Mouse (Mus musculus): Measurements from ENCODE around the gene Cdk6. TPM values are rescaled to one million over a fixed set of nuclear protein-coding genes. Genes with fewer than 3 reads are reported as not detected.
A peak's percentile ranks its signal among the peaks of the same experiment; 100 is the strongest.

Gene Cdk6
- polyA plus RNA-seq, 1 experiment from 2014 or later = 16.6 TPM

- H3K4me2 ChIP-seq (replicated peaks; ENCODE audit: low read depth, low read length) = no peak overlapping the region
- H3K4me3 ChIP-seq (ENCODE audit: low read length) = no peak overlapping the region
- WGBS = 22% methylated on average over 9 of the region's 9 CpGs
Measured at GRCm38 (mm10) chr5:3491084-3491483, 149.8 kb downstream of the Cdk6 start.

DNA sequence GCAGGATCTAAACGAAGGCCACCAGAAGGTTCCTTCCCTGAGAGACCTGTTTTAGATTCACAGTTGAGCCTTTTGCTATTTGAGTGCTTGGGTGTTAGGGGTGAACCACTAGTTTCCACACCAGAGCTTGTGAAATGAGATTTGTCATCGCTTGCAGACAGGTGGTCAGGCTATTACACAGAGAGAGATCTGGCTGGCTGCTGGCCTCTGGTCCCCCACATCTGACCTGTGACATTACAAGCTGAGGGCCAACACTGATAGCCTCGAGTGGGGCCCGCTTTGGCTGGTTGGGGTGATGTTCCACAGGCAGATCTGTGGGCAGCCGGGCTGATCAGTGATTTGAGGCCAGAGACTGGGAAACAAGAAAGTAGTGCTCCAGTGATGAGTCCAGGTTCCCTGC is 150.6 kb downstream of the Cdk6 start:
- 55% methylated on average over 5 of the region's 5 CpGs for WGBS
- Histone ChIP-seq H3K9ac (replicated peaks; ENCODE audit: low read length) (no peak overlapping the region), H3K27ac (ENCODE audit: low read length) (no peak overlapping the region), H3K4me3 (ENCODE audit: low read length) (no peak overlapping the region), H3K4me2 (replicated peaks; ENCODE audit: low read depth, low read length) (no peak overlapping the region), H3K4me1 (ENCODE audit: insufficient read depth, low read length) (0 out of 2 replicates have a peak, but pooled peaks cover 4% of the 10 kb centered on the region), H3K27me3 (ENCODE audit: insufficient read depth, low read length) (no peaks in the 10 kb centered on the region), H3K9me3 (ENCODE audit: low read length) (no peaks in the 10 kb centered on the region), H3K36me3 (ENCODE audit: insufficient read depth, low read length) (no peaks in the 10 kb centered on the region)
- ATAC-seq (ENCODE audit: low FRiP score, low TSS enrichment) = no peak

More at GRCm38 (mm10) chr5:3491084-3491483, 149.8 kb downstream of the Cdk6 start:
- 0 out of 2 replicates have a peak, but pooled peaks cover 4% of the 10 kb centered on the region for H3K4me1 ChIP-seq (ENCODE audit: insufficient read depth, low read length)
- 0 out of 2 replicates have a peak overlapping the region, but pooled peaks have one; percentile 1 for H3K27ac ChIP-seq (ENCODE audit: low read length)
- H3K27me3 ChIP-seq (ENCODE audit: insufficient read depth, low read length) = no peaks in the 10 kb centered on the region
- no peak overlapping the region for H3K9ac ChIP-seq (replicated peaks; ENCODE audit: low read length)
- H3K9me3 ChIP-seq (ENCODE audit: low read length) = no peaks in the 10 kb centered on the region
- no peaks in the 10 kb centered on the region for H3K36me3 ChIP-seq (ENCODE audit: insufficient read depth, low read length)
- peak; percentile 72 for ATAC-seq (ENCODE audit: low FRiP score, low TSS enrichment)

DNA sequence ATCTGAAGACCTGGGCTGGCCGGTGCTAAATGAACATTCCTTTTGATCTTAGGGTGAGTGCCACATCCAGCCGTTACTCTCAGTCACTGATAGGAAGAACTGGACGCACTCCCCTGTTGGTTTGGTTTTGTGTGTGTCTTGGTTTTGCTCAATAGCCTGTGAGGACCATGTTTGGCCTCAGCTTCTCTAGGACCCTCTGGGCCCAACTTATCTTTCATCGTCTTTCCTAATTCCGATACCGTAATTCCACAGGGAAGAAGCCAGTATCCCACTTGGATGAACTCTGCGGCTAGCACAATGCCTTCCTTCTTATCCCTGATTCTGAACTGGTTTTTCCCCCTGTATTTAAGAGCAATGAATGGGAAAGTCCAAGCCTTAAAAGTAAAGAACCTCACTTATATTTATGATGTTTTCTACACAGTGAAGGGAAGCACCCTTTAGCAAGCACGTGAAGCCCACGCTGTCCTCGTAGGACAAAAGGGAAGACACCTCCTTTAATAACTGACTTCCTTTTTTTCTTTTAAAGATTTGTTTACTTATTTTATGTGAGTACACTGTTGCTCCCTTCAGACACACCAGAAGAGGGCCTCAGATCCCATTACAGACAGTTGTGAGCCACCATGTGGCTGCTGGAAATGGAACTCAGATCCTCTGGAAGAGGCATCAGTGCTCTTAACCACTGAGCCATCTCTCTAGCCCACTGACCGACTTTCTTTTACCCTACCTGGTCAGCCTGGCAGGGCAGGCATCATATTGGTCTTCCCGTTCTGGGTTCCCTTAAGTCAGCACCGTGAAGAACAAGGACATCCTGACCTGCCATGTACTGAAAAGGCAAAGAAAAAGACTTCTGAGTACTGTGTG is 151.7 kb downstream of the Cdk6 start:
- Histone ChIP-seq H3K9me3 (ENCODE audit: low read length) (no peaks in the 10 kb centered on the region), H3K27me3 (ENCODE audit: insufficient read depth, low read length) (no peaks in the 10 kb centered on the region), H3K27ac (ENCODE audit: low read length) (no peak overlapping the region), H3K4me3 (ENCODE audit: low read length) (no peak overlapping the region), H3K9ac (replicated peaks; ENCODE audit: low read length) (no peak overlapping the region), H3K36me3 (ENCODE audit: insufficient read depth, low read length) (no peaks in the 10 kb centered on the region), H3K4me1 (ENCODE audit: insufficient read depth, low read length) (0 out of 2 replicates have a peak, but pooled peaks cover 4% of the 10 kb centered on the region), H3K4me2 (replicated peaks; ENCODE audit: low read depth, low read length) (no peak overlapping the region)
- 78% methylated on average over 13 of the region's 13 CpGs for WGBS
- no peak for ATAC-seq (ENCODE audit: low FRiP score, low TSS enrichment)

GRCm38 (mm10) chr5:3493968-3494367 is 152.7 kb downstream of the Cdk6 start:
- no peak for ATAC-seq (ENCODE audit: low FRiP score, low TSS enrichment)
- Histone ChIP-seq H3K4me1 (ENCODE audit: insufficient read depth, low read length) (no peaks in the 10 kb centered on the region), H3K4me3 (ENCODE audit: low read length) (no peak overlapping the region), H3K27me3 (ENCODE audit: insufficient read depth, low read length) (no peaks in the 10 kb centered on the region), H3K36me3 (ENCODE audit: insufficient read depth, low read length) (no peaks in the 10 kb centered on the region), H3K9me3 (ENCODE audit: low read length) (no peaks in the 10 kb centered on the region), H3K4me2 (replicated peaks; ENCODE audit: low read depth, low read length) (no peak overlapping the region), H3K27ac (ENCODE audit: low read length) (no peak overlapping the region), H3K9ac (replicated peaks; ENCODE audit: low read length) (no peak overlapping the region)
- WGBS = 81% methylated on average over 9 of the region's 9 CpGs

- H3K9ac ChIP-seq (replicated peaks; ENCODE audit: low read length) = no peak overlapping the region
- no peak for ATAC-seq (ENCODE audit: low FRiP score, low TSS enrichment)
- H3K4me3 ChIP-seq (ENCODE audit: low read length) = no peak overlapping the region
- WGBS = 61% methylated on average over 8 of the region's 8 CpGs
- no peaks in the 10 kb centered on the region for H3K9me3 ChIP-seq (ENCODE audit: low read length)
- no peaks in the 10 kb centered on the region for H3K27me3 ChIP-seq (ENCODE audit: insufficient read depth, low read length)
- no peaks in the 10 kb centered on the region for H3K36me3 ChIP-seq (ENCODE audit: insufficient read depth, low read length)
- H3K27ac ChIP-seq (ENCODE audit: low read length) = no peak overlapping the region
- H3K4me1 ChIP-seq (ENCODE audit: insufficient read depth, low read length) = no peaks in the 10 kb centered on the region
- no peak overlapping the region for H3K4me2 ChIP-seq (replicated peaks; ENCODE audit: low read depth, low read length)
Measured at GRCm38 (mm10) chr5:3494452-3495187, 153.3 kb downstream of the Cdk6 start.

DNA sequence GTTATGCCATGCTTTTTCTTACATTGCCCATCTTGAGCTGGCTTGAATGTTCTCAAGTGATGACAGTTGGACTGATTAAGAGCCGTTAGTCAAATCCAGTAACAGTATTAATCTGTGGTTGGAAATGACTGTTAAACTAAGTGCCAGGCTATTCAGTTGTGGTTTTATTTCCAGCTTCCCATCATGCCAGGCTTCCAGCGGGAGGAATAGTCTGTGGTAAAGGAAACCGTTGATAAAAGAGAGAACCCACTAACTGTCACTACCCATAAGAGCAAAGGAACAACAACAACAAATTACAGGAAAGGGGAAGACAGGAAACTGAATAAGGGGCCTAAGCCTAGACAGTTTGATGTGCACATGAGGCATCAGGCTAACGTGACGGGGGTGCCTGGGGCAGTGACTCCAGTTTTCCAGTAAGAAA is 156.2 kb downstream of the Cdk6 start:
- Histone ChIP-seq H3K27me3 (ENCODE audit: insufficient read depth, low read length) (no peaks in the 10 kb centered on the region), H3K9me3 (ENCODE audit: low read length) (no peaks in the 10 kb centered on the region), H3K4me3 (ENCODE audit: low read length) (no peak overlapping the region), H3K9ac (replicated peaks; ENCODE audit: low read length) (no peak overlapping the region), H3K4me2 (replicated peaks; ENCODE audit: low read depth, low read length) (no peak overlapping the region), H3K27ac (ENCODE audit: low read length) (no peak overlapping the region), H3K36me3 (ENCODE audit: insufficient read depth, low read length) (no peaks in the 10 kb centered on the region), H3K4me1 (ENCODE audit: insufficient read depth, low read length) (peaks cover 10% of the 10 kb centered on the region)
- ATAC-seq (ENCODE audit: low FRiP score, low TSS enrichment) = no peak
- 66% methylated on average over 5 of the region's 5 CpGs for WGBS

- no peaks in the 10 kb centered on the region for H3K27me3 ChIP-seq (ENCODE audit: insufficient read depth, low read length)
- H3K9me3 ChIP-seq (ENCODE audit: low read length) = no peaks in the 10 kb centered on the region
- no peak for ATAC-seq (ENCODE audit: low FRiP score, low TSS enrichment)
- H3K4me2 ChIP-seq (replicated peaks; ENCODE audit: low read depth, low read length) = no peak overlapping the region
- 87% methylated on average over 5 of the region's 5 CpGs for WGBS
- no peak overlapping the region for H3K27ac ChIP-seq (ENCODE audit: low read length)
- peaks cover 15% of the 10 kb centered on the region for H3K4me1 ChIP-seq (ENCODE audit: insufficient read depth, low read length)
- H3K4me3 ChIP-seq (ENCODE audit: low read length) = no peak overlapping the region
- H3K9ac ChIP-seq (replicated peaks; ENCODE audit: low read length) = no peak overlapping the region
- H3K36me3 ChIP-seq (ENCODE audit: insufficient read depth, low read length) = no peaks in the 10 kb centered on the region
Measured at GRCm38 (mm10) chr5:3500298-3500697, 159.0 kb downstream of the Cdk6 start.

- Histone ChIP-seq H3K27ac (ENCODE audit: low read length) (no peak overlapping the region), H3K4me3 (ENCODE audit: low read length) (no peak overlapping the region), H3K9me3 (ENCODE audit: low read length) (no peaks in the 10 kb centered on the region), H3K36me3 (ENCODE audit: insufficient read depth, low read length) (no peaks in the 10 kb centered on the region), H3K4me2 (replicated peaks; ENCODE audit: low read depth, low read length) (0 out of 2 replicates have a peak overlapping the region, but pooled peaks have one; percentile 10), H3K27me3 (ENCODE audit: insufficient read depth, low read length) (no peaks in the 10 kb centered on the region), H3K9ac (replicated peaks; ENCODE audit: low read length) (no peak overlapping the region), H3K4me1 (ENCODE audit: insufficient read depth, low read length) (peaks cover 15% of the 10 kb centered on the region)
- 55% methylated on average over 8 of the region's 8 CpGs for WGBS
- no peak for ATAC-seq (ENCODE audit: low FRiP score, low TSS enrichment)
Measured at GRCm38 (mm10) chr5:3500957-3501563, 159.8 kb downstream of the Cdk6 start.

- peak; percentile 62; the same call in 1 of the 2 replicates for ATAC-seq (ENCODE audit: low FRiP score, low TSS enrichment)
- Histone ChIP-seq H3K27me3 (ENCODE audit: insufficient read depth, low read length) (no peaks in the 10 kb centered on the region), H3K4me1 (ENCODE audit: insufficient read depth, low read length) (peaks cover 15% of the 10 kb centered on the region), H3K36me3 (ENCODE audit: insufficient read depth, low read length) (no peaks in the 10 kb centered on the region), H3K9me3 (ENCODE audit: low read length) (no peaks in the 10 kb centered on the region), H3K27ac (ENCODE audit: low read length) (no peak overlapping the region), H3K4me2 (replicated peaks; ENCODE audit: low read depth, low read length) (0 out of 2 replicates have a peak overlapping the region, but pooled peaks have one; percentile 10), H3K9ac (replicated peaks; ENCODE audit: low read length) (no peak overlapping the region), H3K4me3 (ENCODE audit: low read length) (no peak overlapping the region)
- WGBS = 12% methylated on average over 8 of the region's 8 CpGs
Measured at GRCm38 (mm10) chr5:3501564-3502001, 160.3 kb downstream of the Cdk6 start.

Measured in kidney, embryonic 16.5 days (tissue).